Mouse (Mus musculus): ENCODE data around the gene Ripk4.

DNA sequence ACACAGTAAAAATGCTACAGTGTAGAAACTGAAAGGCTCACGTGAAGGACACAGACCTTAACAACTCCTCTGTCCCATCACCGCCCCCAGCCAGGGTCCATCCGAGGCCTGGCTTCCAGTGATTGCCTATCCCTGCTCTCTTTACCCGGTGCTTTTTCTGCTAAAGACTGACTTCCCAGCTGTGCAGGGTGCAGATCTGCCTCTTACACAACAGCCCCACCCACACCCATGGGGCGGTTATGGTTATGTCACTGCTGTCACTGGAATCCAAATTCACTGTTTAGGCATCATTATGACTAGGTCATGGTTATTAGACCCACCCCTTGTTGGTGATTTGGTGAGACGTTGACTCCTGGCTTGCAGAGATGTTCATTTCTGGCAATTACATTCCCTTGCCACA is 25.6 kb downstream of the Ripk4 start:
- no peak for TF ChIP-seq CTCF (IDR thresholded peaks at IDR 0.05; ENCODE audit: low read depth)
- no peak for TF ChIP-seq EP300 (IDR thresholded peaks at IDR 0.05; ENCODE audit: low read depth)
